In genomic region chr4:32251005-32251365, GRCm38 (mm10) we compare ENCODE assay signal across 9 mouse cellular contexts. TPM values are rescaled to one million over a fixed set of nuclear protein-coding genes. Genes with fewer than 3 reads are reported as not detected.
A peak's percentile ranks its signal among the peaks of the same experiment; 100 is the strongest.
DNase-seq lines count a peak whose midpoint lies in the region; ATAC-seq lines count a peak whose summit lies in the region.
"Had no signal": no experiment of that assay in that cellular context is flagged by ENCODE, and none has a peak within 500 bp of the region (broad histone marks: within the 10 kb centered on the region; RNA-seq: fewer than 3 reads in every experiment).

No protein-coding gene starts in this region.

- peaks cover 28% of the 10 kb centered on the region for H3K4me1 ChIP-seq in embryonic facial prominence, embryonic 15.5 days
- H3K4me1 ChIP-seq in limb, embryonic 11.5 days (ENCODE audit: control insufficient read depth, insufficient read depth, low read length) = peaks cover 29% of the 10 kb centered on the region
- peaks cover 22% of the 10 kb centered on the region for H3K4me1 ChIP-seq in stomach, embryonic 15.5 days

- H3K27me3 ChIP-seq in embryonic facial prominence, embryonic 15.5 days = no peaks in the 10 kb centered on the region
- H3K27me3 ChIP-seq in limb, embryonic 11.5 days (ENCODE audit: control insufficient read depth, insufficient read depth, low read length) = no peaks in the 10 kb centered on the region
- no peaks in the 10 kb centered on the region for H3K27me3 ChIP-seq in stomach, embryonic 15.5 days (replicated peaks)

- intact Hi-C loops in heart, postnatal 25 days (cut with DNase I) = loop anchor here (2.0 to 5.0 kb wide), 3 partner anchors 36 to 86 kb away; no protein-coding TSS in a partner anchor

- H3K36me3 ChIP-seq in embryonic facial prominence, embryonic 15.5 days = no peaks in the 10 kb centered on the region
- no peaks in the 10 kb centered on the region for H3K36me3 ChIP-seq in limb, embryonic 11.5 days (ENCODE audit: control insufficient read depth, insufficient read depth, low read length)
- H3K36me3 ChIP-seq in stomach, embryonic 15.5 days = no peaks in the 10 kb centered on the region
- H3K36me3 ChIP-seq: G1E had no signal

- H3K4me3 ChIP-seq in embryonic facial prominence, embryonic 15.5 days (replicated peaks) = peak overlapping the region; percentile 25
- H3K4me3 ChIP-seq in limb, embryonic 11.5 days (ENCODE audit: low read depth, low read length) = no peak overlapping the region
- H3K4me3 ChIP-seq in stomach, embryonic 15.5 days (replicated peaks) = peak overlapping the region; percentile 14; the same call in 1 of the 2 replicates

- no peaks in the 10 kb centered on the region for H3K9me3 ChIP-seq in embryonic facial prominence, embryonic 15.5 days (replicated peaks)
- no peaks in the 10 kb centered on the region for H3K9me3 ChIP-seq in limb, embryonic 11.5 days (ENCODE audit: control insufficient read depth, low read length)
- no peaks in the 10 kb centered on the region for H3K9me3 ChIP-seq in stomach, embryonic 15.5 days
- H3K9me3 ChIP-seq: G1E had no signal

- peak overlapping the region; percentile 84 for H3K27ac ChIP-seq in embryonic facial prominence, embryonic 15.5 days (replicated peaks)
- peak overlapping the region; percentile 70 for H3K27ac ChIP-seq in limb, embryonic 11.5 days (replicated peaks; ENCODE audit: low read depth, low read length)
- H3K27ac ChIP-seq in stomach, embryonic 15.5 days = peak overlapping the region; percentile 78

- peak overlapping the region; percentile 45 for H3K4me2 ChIP-seq in embryonic facial prominence, embryonic 15.5 days (replicated peaks)
- H3K4me2 ChIP-seq in limb, embryonic 11.5 days (ENCODE audit: low read depth, severe bottlenecking) = no peak overlapping the region
- peak overlapping the region; percentile 49 for H3K4me2 ChIP-seq in stomach, embryonic 15.5 days

- peak; percentile 26 for DNase-seq in gastrocnemius, adult 18-20 months (ENCODE audit: low spot score)
- no peak for DNase-seq in gastrocnemius, adult 8-10 months (ENCODE audit: low spot score in 2 of 2)
- peak; percentile 25 to 33 for DNase-seq in adrenal gland, adult 18-20 months (ENCODE audit: low spot score in 2 of 2)
- DNase-seq in heart, postnatal 25 days (ENCODE audit: low spot score) = peak; percentile 24
- DNase-seq in limb, embryonic 11.5 days (ENCODE audit: low spot score) = no peak

- 0 out of 2 replicates have a peak overlapping the region, but pooled peaks have one; percentile 15 for H3K9ac ChIP-seq in embryonic facial prominence, embryonic 15.5 days
- H3K9ac ChIP-seq in limb, embryonic 11.5 days (ENCODE audit: low read length) = peak overlapping the region; percentile 43
- H3K9ac ChIP-seq in stomach, embryonic 15.5 days = no peak overlapping the region

- 6% methylated on average over 8 of the region's 8 CpGs for WGBS in embryonic facial prominence, embryonic 15.5 days
- WGBS in limb, embryonic 11.5 days = 33% methylated on average over 8 of the region's 8 CpGs
- 13% methylated on average over 8 of the region's 8 CpGs for WGBS in stomach, embryonic 15.5 days

- peak; percentile 71 for ATAC-seq in embryonic facial prominence, embryonic 15.5 days (ENCODE audit: insufficient number of reproducible peaks, low FRiP score, low TSS enrichment, low read depth)
- no peak for ATAC-seq in limb, embryonic 11.5 days (ENCODE audit: insufficient number of reproducible peaks, low FRiP score, low TSS enrichment, low read depth)
- ATAC-seq in megakaryocyte-erythroid progenitor cell, adult 5-6 weeks (replicated peaks; ENCODE audit: low FRiP score, low TSS enrichment, poor library complexity, severe bottlenecking) = 0 out of 2 replicates have a peak, but pooled peaks have one; percentile 12
- ATAC-seq in stomach, embryonic 15.5 days (ENCODE audit: insufficient read depth, low FRiP score, low read depth) = peak; percentile 61

RNA-seq across cellular contexts. Expression of gene Bach2, which starts 12.4 kb away (rescaled TPM):
- total RNA-seq in gastrocnemius, adult 18-20 months (2021) = 1 to 10 TPM; 2.6 to 3.4 TPM
- total RNA-seq in gastrocnemius, adult 8-10 months (2022) = 1 to 10 TPM in 3 of 4 experiments, under 1 TPM in 1; 0.96 to 3.2 (median 2.4) TPM
- total RNA-seq in adrenal gland, adult 18-20 months (2021) = 1 to 10 TPM; 1.9 to 2.8 TPM
- polyA plus RNA-seq in embryonic facial prominence, embryonic 15.5 days (2015; fragmentation: Nextera tagmentation; extraction: Ambion mirVana) = 7.2 and 7.9 TPM in 2 replicates
- 1 to 10 TPM; 6.9 to 7.9 TPM for total RNA-seq in heart, postnatal 25 days (2021)
- 16.4 and 17.9 TPM in 2 replicates for polyA plus RNA-seq in limb, embryonic 11.5 days (2014; fragmentation: Nextera tagmentation; extraction: Ambion mirVana)
- 3.5 and 16.9 TPM in 2 replicates for total RNA-seq in megakaryocyte-erythroid progenitor cell, adult 5-6 weeks (2014; fragmentation: Nextera tagmentation)
- total RNA-seq in megakaryocyte-erythroid progenitor cell, adult 5-6 weeks (2017) = 0.52 and 0.53 TPM in 2 replicates
- 5.2 TPM in 2 replicates for polyA plus RNA-seq in stomach, embryonic 15.5 days (2015; fragmentation: Nextera tagmentation; extraction: Ambion mirVana)
- polyA plus RNA-seq: G1E had no signal

Comparison
In these comparisons a context has a peak if more than half of its experiments do, and no peak if none do; other contexts are left out.
1. DNase-seq: peak in gastrocnemius, adult 18-20 months (single experiment), adrenal gland, adult 18-20 months (2 of 2) and heart, postnatal 25 days (single experiment); none in gastrocnemius, adult 8-10 months (0 of 2) and limb, embryonic 11.5 days (single experiment).
2. Peak in every context shown above with its lines, with median percentiles within 50 percentile points of each other: H3K27ac ChIP-seq.